Mouse (Mus musculus) inflammation-experienced regulatory T-cells (primary cell): ENCODE results near the gene 1700037H04Rik. TPM values are rescaled to one million over a fixed set of nuclear protein-coding genes. Genes with fewer than 3 reads are reported as not detected.

Source experiments
- polyA plus RNA-seq, 2 experiments: library from polyadenylated mRNA; unstranded; fragments of 100-300 nt; shearing (Covaris generic); gene quantifications; one replicate each; pipeline ENCODE4 v1.2.1; 2017

The 1700037H04Rik gene
- 10 to 100 TPM; 29.5 to 41.0 TPM for polyA plus RNA-seq

DNA sequence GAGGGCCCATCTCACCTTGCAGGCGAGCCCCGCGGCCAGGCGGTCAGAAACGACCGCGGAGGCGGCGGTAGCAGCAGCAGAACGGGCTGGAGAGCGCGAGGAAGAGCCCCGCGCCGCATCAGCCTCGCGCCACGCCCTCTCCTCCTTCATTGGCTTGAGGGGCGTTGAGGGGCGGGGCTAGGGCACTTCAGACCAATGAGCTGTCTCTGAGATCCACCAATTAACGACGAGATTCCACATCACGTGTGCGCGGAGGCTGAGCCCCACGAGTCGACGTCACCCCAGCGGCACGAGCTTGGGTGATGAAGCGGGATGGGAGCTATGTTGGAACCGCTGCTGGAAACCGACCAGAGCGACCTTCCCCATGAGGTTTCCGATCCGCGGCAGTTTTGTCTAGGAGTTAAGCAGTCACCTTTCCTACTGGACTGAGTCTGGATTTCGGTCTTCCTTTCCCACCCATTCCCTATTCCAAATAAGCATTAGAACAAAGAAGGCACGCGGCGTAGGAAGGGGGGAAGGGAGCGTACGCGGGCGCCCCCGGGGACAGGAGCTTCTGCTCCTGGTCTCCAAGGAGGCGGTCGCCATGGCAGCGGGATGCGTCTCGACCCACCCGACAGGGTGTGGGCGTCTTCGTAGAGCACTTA lies at the start of gene 1700037H04Rik:
Gene 1700037H04Rik (minus strand): TSS at position 144 of the 644 bp plus-strand sequence.

DNA sequence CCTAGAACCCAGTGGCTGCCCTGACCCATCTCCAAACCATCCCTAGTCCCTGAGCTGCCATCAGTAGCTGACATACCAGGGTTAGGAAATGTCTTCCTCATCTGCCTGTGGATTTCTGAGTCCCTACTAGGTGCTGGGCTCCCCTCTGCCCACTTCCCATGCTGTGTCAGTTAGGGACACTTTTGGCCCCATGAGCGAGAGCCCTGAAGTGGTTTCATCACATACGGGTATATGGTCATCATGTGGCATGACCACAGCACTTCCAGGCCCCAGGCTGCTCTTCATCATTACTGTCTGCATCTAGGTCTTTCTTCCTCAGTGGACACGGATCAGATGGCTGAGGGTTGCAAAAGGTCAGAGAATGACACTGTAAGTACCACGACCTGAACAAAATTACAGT lies 46.9 kb upstream of the 1700037H04Rik start, which contains the start of gene Ap5s1:
Gene Ap5s1 (plus strand): TSS at position 301 of the 400 bp plus-strand sequence.

DNA sequence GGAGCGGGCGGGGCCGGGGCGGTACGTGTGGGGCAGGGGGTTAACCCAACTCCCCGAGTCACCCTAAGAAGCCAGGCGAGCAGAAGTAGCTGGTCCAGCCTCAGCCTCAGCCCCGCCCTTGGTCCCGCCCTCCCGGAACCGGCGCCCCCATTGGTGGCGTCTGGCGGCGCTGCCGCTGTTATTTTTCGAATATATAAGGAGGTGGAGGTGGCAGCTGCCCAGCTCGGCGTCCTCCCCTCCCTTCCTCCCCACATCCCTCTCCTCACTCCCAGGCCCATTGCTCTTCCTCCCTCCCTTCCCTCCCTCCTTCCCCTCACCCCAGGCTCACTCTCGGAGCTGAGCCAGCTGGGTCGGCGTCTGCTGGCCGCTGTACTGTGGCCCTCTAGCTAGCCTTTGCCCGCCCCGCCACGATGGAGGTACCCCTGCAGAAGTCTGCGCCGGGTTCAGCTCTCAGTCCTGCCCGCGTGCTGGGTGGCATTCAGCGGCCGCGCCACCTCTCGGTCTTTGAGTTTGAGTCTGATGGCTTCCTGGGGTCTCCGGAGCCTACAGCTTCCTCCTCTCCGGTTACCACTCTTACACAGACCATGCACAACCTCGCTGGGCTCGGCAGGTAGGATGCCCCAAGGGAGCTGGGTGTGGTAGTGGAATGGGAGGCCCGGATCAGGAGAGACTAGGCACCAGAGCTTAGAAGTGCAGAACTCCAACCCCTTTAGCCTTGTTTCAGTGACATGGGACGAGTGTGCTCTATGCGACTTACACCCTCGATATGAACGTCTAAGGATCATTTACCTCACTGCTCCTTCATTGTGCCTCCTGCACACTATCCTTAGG lies 27.1 kb upstream of the 1700037H04Rik start, which contains the start of the genes Cdc25b and Spef1:
Gene Cdc25b (plus strand): TSS at position 179 of the 831 bp plus-strand sequence.
Gene Spef1 (minus strand): TSS at position 512 of the 831 bp plus-strand sequence.

DNA sequence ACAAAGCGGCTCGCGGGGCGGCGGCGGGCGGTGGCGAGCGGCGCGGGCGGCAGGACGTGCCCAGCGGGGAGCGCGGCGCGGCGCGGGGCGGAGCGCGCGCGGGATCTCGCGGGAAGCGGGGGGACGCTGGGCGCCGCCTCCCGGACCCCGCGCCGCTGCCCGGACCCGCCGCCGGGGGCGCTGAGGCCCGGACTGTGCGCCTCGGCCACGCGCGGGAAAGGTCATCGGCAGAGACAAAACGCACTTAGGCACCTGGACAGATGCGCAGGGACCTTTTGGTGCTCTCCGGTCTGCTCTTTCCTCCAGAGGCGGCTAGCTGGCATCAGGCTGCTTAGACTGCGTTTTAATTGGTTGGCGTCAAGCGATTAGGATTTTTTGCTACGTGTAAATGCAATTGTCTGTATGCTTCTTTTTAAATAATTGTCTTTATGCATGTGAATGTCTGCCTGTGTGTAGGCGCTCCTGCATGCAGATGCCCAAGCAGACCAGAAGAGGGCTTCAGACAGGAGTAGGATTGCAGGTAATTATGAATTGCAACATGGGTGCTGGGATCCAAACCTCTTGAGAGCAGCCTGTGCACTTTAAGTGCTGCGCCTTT lies 20.2 kb upstream of the 1700037H04Rik start, which contains the start of gene Cenpb:
Gene Cenpb (minus strand): TSS at position 78 of the 598 bp plus-strand sequence.

DNA sequence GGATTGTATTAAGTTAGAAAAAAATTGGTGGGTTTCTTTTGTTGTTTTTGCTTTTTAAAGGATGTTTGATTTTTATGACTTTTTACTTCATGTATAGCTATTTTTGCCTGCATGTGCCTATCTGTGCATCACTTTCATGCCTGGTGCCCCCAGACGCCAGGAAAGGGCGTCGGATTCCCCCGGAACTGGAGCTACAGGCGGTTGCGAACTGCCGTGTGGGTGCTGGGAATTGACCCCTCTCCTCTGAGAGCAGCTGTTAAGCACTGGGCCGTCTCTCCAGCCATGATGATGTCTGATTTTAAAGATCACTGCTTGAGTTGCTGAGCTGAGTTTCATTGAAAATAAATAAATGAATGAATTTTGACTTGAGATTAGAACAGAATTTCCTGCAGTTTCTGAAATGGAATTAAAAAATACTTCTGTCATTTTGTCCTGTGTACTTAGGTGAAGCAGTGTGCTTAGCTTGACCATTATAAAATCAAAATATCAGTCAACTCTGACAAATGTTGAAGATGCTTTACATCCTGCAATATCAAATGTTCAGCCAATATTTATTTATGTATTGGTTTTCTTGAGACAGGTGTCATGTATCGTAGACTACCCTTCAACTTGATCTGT lies 26.8 kb downstream of the 1700037H04Rik start, which contains the start of gene Gm11037:
Gene Gm11037 (plus strand): TSS at position 568 of the 618 bp plus-strand sequence.

DNA sequence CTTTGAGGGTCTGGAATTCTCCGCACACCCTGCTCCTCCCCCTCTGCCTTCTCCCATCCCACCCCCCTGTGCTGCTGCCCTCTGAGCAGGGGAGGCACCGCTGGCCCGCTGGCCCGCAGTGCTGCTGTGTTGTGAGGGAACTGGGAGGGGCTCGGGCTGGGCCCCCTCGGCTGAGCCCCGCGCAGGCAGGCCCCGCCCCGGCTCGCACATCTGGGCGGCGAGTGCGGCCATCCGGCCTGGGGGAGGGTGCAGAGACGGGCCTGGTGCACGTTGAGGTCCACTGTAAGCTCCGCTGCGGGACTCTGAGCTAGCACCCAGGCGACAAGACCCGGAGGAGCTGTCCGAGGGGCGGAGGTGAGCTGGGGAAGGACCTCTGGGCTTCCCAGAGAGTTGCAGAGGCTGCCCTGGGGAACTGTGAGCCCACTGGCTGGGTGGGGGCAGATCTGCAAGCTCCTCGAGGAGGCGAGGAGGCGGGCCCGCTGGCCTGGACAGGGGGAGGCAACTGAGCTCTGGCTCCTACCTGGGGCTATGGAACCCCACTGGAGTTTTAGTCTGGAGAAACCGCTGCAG lies 32.6 kb downstream of the 1700037H04Rik start, which contains the start of gene Hspa12b:
Gene Hspa12b (plus strand): TSS at position 120 of the 570 bp plus-strand sequence.

Other genes with a start within 250 kb of the 1700037H04Rik start
- 1 to 10 TPM in 1 of 2 experiments, not detected in 1; 1.5 TPM for gene Gfra4, start 117.0 kb downstream of the 1700037H04Rik start, polyA plus RNA-seq
- 1 to 10 TPM in 1 of 2 experiments, under 1 TPM in 1; 0.89 to 2.1 TPM for gene Adam33, start 96.3 kb downstream of the 1700037H04Rik start, polyA plus RNA-seq
- gene Siglec1, start 73.3 kb downstream of the 1700037H04Rik start, polyA plus RNA-seq: 1 to 10 TPM in 1 of 2 experiments, under 1 TPM in 1; 0.18 to 2.0 TPM
- under 1 TPM; 0.13 to 0.92 TPM for gene Hspa12b, start 32.8 kb downstream of the 1700037H04Rik start, polyA plus RNA-seq
- not detected for gene Gm11037, start 26.6 kb downstream of the 1700037H04Rik start, polyA plus RNA-seq
- gene Cenpb, start 20.0 kb upstream of the 1700037H04Rik start, polyA plus RNA-seq: 10 to 100 TPM in 1 of 2 experiments, 1 to 10 TPM in 1; 7.6 to 11.6 TPM
- 100 to 1,000 TPM in 1 of 2 experiments, 10 to 100 TPM in 1; 81.9 to 101 TPM for gene Cdc25b, start 26.9 kb upstream of the 1700037H04Rik start, polyA plus RNA-seq
- gene Spef1, start 27.2 kb upstream of the 1700037H04Rik start, polyA plus RNA-seq: 1 to 10 TPM in 1 of 2 experiments, under 1 TPM in 1; 0.69 to 1.9 TPM
- 10 to 100 TPM; 21.0 to 28.8 TPM for gene Ap5s1, start 47.0 kb upstream of the 1700037H04Rik start, polyA plus RNA-seq
- 10 to 100 TPM; 16.7 to 23.5 TPM for gene Mavs, start 74.0 kb upstream of the 1700037H04Rik start, polyA plus RNA-seq
- 100 to 1,000 TPM in 1 of 2 experiments, 10 to 100 TPM in 1; 97.9 to 102 TPM for gene Pank2, start 102.4 kb upstream of the 1700037H04Rik start, polyA plus RNA-seq
- gene Rnf24, start 192.8 kb upstream of the 1700037H04Rik start, polyA plus RNA-seq: 1 to 10 TPM in 1 of 2 experiments, under 1 TPM in 1; 0.77 to 1.5 TPM